Mouse (Mus musculus) MEL (cell line): ENCODE results near the gene Snap25. TPM values are rescaled to one million over a fixed set of nuclear protein-coding genes. Genes with fewer than 3 reads are reported as not detected.

ENCODE experiments used
- DNase-seq: peaks from one replicate; pipeline ENCODE4 v3.0.0; 2011; ENCODE audit warnings: low read depth, low spot score
- H3K27ac ChIP-seq: 2 replicates; pipeline ENCODE4 v1.5.1; 2012; ENCODE audit warnings: low read depth, mild to moderate bottlenecking, control low read depth, low read length, moderate library complexity; ENCODE audit not compliant: control insufficient read depth
- H3K27me3 ChIP-seq, 2 experiments: fragments of 150-350 bp in 1 of 2; sonication (generic) in 1 of 2; 2 replicates each; pipeline ENCODE4 v1.6.1; 2012; ENCODE audit warnings: low read length in 2 of 2, mild to moderate bottlenecking in 2 of 2, improper control_type of control experiment in 1 of 2, moderate library complexity in 1 of 2; ENCODE audit not compliant: insufficient read depth in 2 of 2, control insufficient read depth in 1 of 2
- H3K36me3 ChIP-seq, 2 experiments: 2 replicates each; pipeline ENCODE4 v1.6.1; 2012 to 2014; ENCODE audit warnings: low read length in 2 of 2, improper control_type of control experiment in 1 of 2, inconsistent platforms in 1 of 2, mild to moderate bottlenecking in 1 of 2; ENCODE audit not compliant: insufficient read depth in 2 of 2, control insufficient read depth in 1 of 2
- H3K4me1 ChIP-seq, 2 experiments: fragments of 150-350 bp in 1 of 2; sonication (generic) in 1 of 2; 2 replicates each; pipeline ENCODE4 v1.6.1; 2012; ENCODE audit warnings: low read length in 2 of 2, improper control_type of control experiment in 1 of 2, mild to moderate bottlenecking in 1 of 2; ENCODE audit not compliant: insufficient read depth in 2 of 2, control insufficient read depth in 1 of 2
- H3K4me3 ChIP-seq, 2 experiments: fragments of 150-350 bp in 1 of 2; sonication (generic) in 1 of 2; 2 replicates each; pipeline ENCODE4 v1.5.1; 2012; ENCODE audit warnings: low read depth in 2 of 2, low read length in 2 of 2, mild to moderate bottlenecking in 2 of 2, moderate library complexity in 2 of 2, control low read depth in 1 of 2, improper control_type of control experiment in 1 of 2; ENCODE audit not compliant: control insufficient read depth in 1 of 2, insufficient read depth in 1 of 2
- H3K79me2 ChIP-seq: 2 replicates; pipeline ENCODE4 v1.6.1; 2012; ENCODE audit warnings: mild to moderate bottlenecking, low read length, moderate library complexity; ENCODE audit not compliant: control insufficient read depth, poor library complexity, insufficient read depth
- H3K9ac ChIP-seq: 2 replicates; pipeline ENCODE4 v1.6.1; 2012; ENCODE audit warnings: low read depth, mild to moderate bottlenecking, control low read depth, low read length, moderate library complexity; ENCODE audit not compliant: control insufficient read depth, poor library complexity, severe bottlenecking
- H3K9me3 ChIP-seq: fragments of 150-350 bp; sonication (generic); replicated peaks from 2 replicates; pipeline ENCODE4 v1.6.1; 2012; ENCODE audit warnings: mild to moderate bottlenecking, low read length, improper control_type of control experiment, moderate library complexity; ENCODE audit not compliant: insufficient read depth
- BHLHE40 ChIP-seq: IDR thresholded peaks from 2 replicates; pipeline ENCODE4 v1.6.1; 2012; ENCODE audit warnings: low read depth, mild to moderate bottlenecking, inconsistent platforms, low read length, improper control_type of control experiment, borderline replicate concordance
- CHD1 ChIP-seq: IDR thresholded peaks from 2 replicates; pipeline ENCODE4 v1.6.1; 2012; ENCODE audit warnings: low read depth, mild to moderate bottlenecking, inconsistent platforms, low read length, improper control_type of control experiment
- CHD2 ChIP-seq: IDR thresholded peaks from 2 replicates; pipeline ENCODE4 v1.6.1; 2011; ENCODE audit warnings: low read length, improper control_type of control experiment
- E2F4 ChIP-seq: IDR thresholded peaks from 2 replicates; pipeline ENCODE4 v1.6.1; 2011; ENCODE audit warnings: low read depth, low read length, improper control_type of control experiment, borderline replicate concordance
- ELF1 ChIP-seq: IDR thresholded peaks from 2 replicates; pipeline ENCODE4 v1.6.1; 2014; ENCODE audit warnings: low read depth, mild to moderate bottlenecking, inconsistent platforms, low read length, improper control_type of control experiment, moderate library complexity
- EP300 ChIP-seq, 2 experiments: IDR thresholded peaks; 2 replicates each; pipeline ENCODE4 v1.6.1; 2011; ENCODE audit warnings: improper control_type of control experiment in 2 of 2, low read length in 2 of 2, low read depth in 1 of 2, mild to moderate bottlenecking in 1 of 2
- ETS1 ChIP-seq: IDR thresholded peaks from 2 replicates; pipeline ENCODE4 v1.6.1; 2012; ENCODE audit warnings: low read depth, mild to moderate bottlenecking, inconsistent platforms, low read length, improper control_type of control experiment, moderate library complexity
- GABPA ChIP-seq: IDR thresholded peaks from 2 replicates; pipeline ENCODE4 v1.6.1; 2012; ENCODE audit warnings: low read depth, mild to moderate bottlenecking, inconsistent platforms, low read length, improper control_type of control experiment, moderate library complexity
- GATA1 ChIP-seq: IDR thresholded peaks from 2 replicates; pipeline ENCODE4 v1.6.1; 2011; ENCODE audit warnings: low read depth, low read length, improper control_type of control experiment
- HCFC1 ChIP-seq: IDR thresholded peaks from 2 replicates; pipeline ENCODE4 v1.6.1; 2012; ENCODE audit warnings: low read depth, mild to moderate bottlenecking, inconsistent platforms, low read length, improper control_type of control experiment, moderate library complexity
- JUND ChIP-seq: IDR thresholded peaks from 2 replicates; pipeline ENCODE4 v1.6.1; 2011; ENCODE audit warnings: low read depth, mild to moderate bottlenecking, improper control_type of control experiment, low read length
- KAT2A ChIP-seq: conservative IDR thresholded peaks from 2 replicates; pipeline ENCODE4 v1.6.1; 2012; ENCODE audit warnings: low read depth, low read length, improper control_type of control experiment, inconsistent platforms
- MAFK ChIP-seq: IDR thresholded peaks from 2 replicates; pipeline ENCODE4 v1.6.1; 2011; ENCODE audit warnings: low read depth, mild to moderate bottlenecking, low read length, improper control_type of control experiment, borderline replicate concordance
- MYB ChIP-seq: IDR thresholded peaks from 2 replicates; pipeline ENCODE4 v1.6.1; 2011; ENCODE audit warnings: mild to moderate bottlenecking, low read depth, low read length, improper control_type of control experiment
- MYC ChIP-seq: IDR thresholded peaks from 2 replicates; pipeline ENCODE4 v1.6.1; 2011; ENCODE audit warnings: low read depth, mild to moderate bottlenecking, low read length, improper control_type of control experiment, moderate library complexity
- NELFE ChIP-seq: IDR thresholded peaks from 2 replicates; pipeline ENCODE4 v1.6.1; 2011; ENCODE audit warnings: low read depth, low read length, improper control_type of control experiment
- NRF1 ChIP-seq: IDR thresholded peaks from 2 replicates; pipeline ENCODE4 v1.6.1; 2014; ENCODE audit warnings: low read depth, mild to moderate bottlenecking, inconsistent platforms, low read length, improper control_type of control experiment, moderate library complexity; ENCODE audit not compliant: poor library complexity, insufficient read depth, severe bottlenecking
- POLR2AphosphoS2 ChIP-seq: IDR thresholded peaks from 2 replicates; pipeline ENCODE4 v1.6.1; 2011; ENCODE audit warnings: low read length, improper control_type of control experiment
- POLR2AphosphoS5 ChIP-seq: IDR thresholded peaks from 2 replicates; pipeline ENCODE4 v1.6.1; 2012; ENCODE audit warnings: low read depth, borderline replicate concordance, mild to moderate bottlenecking, inconsistent platforms, low read length, moderate library complexity, mixed read lengths
- RCOR1 ChIP-seq: IDR thresholded peaks from 2 replicates; pipeline ENCODE4 v1.6.1; 2012; ENCODE audit warnings: low read depth, mild to moderate bottlenecking, inconsistent platforms, low read length, improper control_type of control experiment
- SIN3A ChIP-seq: IDR thresholded peaks from 2 replicates; pipeline ENCODE4 v1.6.1; 2012; ENCODE audit warnings: low read length, improper control_type of control experiment, inconsistent platforms
- TAL1 ChIP-seq: IDR thresholded peaks from 2 replicates; pipeline ENCODE4 v1.6.1; 2012; ENCODE audit warnings: mild to moderate bottlenecking, inconsistent platforms, low read length, moderate library complexity, mixed read lengths
- TBP ChIP-seq: IDR thresholded peaks from 2 replicates; pipeline ENCODE4 v1.8.0; 2011; ENCODE audit warnings: low read depth, low read length, improper control_type of control experiment
- TCF12 ChIP-seq: IDR thresholded peaks from 2 replicates; pipeline ENCODE4 v1.6.1; 2014; ENCODE audit warnings: low read depth, mild to moderate bottlenecking, inconsistent platforms, low read length, improper control_type of control experiment, moderate library complexity
- UBTF ChIP-seq: IDR thresholded peaks from 2 replicates; pipeline ENCODE4 v1.6.1; 2012; ENCODE audit warnings: low read depth, mild to moderate bottlenecking, inconsistent platforms, low read length, improper control_type of control experiment, moderate library complexity, borderline replicate concordance; ENCODE audit not compliant: insufficient read depth
- USF1 ChIP-seq: IDR thresholded peaks from 2 replicates; pipeline ENCODE4 v1.6.1; 2014; ENCODE audit warnings: low read depth, mild to moderate bottlenecking, inconsistent platforms, low read length, improper control_type of control experiment, moderate library complexity
- USF2 ChIP-seq, 2 experiments: IDR thresholded peaks; 2 replicates each; pipeline ENCODE4 v1.6.1; 2011 to 2012; ENCODE audit warnings: improper control_type of control experiment in 2 of 2, low read length in 2 of 2, borderline replicate concordance in 1 of 2, inconsistent platforms in 1 of 2, low read depth in 1 of 2, mild to moderate bottlenecking in 1 of 2; ENCODE audit not compliant: insufficient read depth in 1 of 2
- ZNF384 ChIP-seq: IDR thresholded peaks from 2 replicates; pipeline ENCODE4 v1.6.1; 2012; ENCODE audit warnings: low read depth, mild to moderate bottlenecking, inconsistent platforms, low read length, improper control_type of control experiment
- polyA plus RNA-seq, 2 experiments: library from polyadenylated mRNA; stranded (reverse) in 1 of 2; unstranded in 1 of 2; fragments of >175 nt in 1 of 2; fragments of >200 nt in 1 of 2; gene quantifications; 2 replicates each; pipeline versions ENCODE4 v1.2.1 to v1.2.4; 2012; ENCODE audit warnings: low replicate concordance in 2 of 2, low read depth in 1 of 2; ENCODE audit not compliant: insufficient read length in 2 of 2, insufficient read depth in 1 of 2, missing spikeins in 1 of 2
- total RNA-seq: library from RNA; depleted of rRNA; stranded (reverse); fragments of 300-350 nt; gene quantifications from 2 replicates; pipeline ENCODE4 v1.2.3, GENCODE M21; 2012

The Snap25 gene
- total and polyA plus RNA-seq, 3 experiments, result not detected

GRCm38 (mm10) chr2:136687316-136687715, 25.9 kb upstream of the Snap25 start:
- Histone ChIP-seq H3K9me3 (no peaks in the 10 kb centered on the region), H3K36me3 (no peaks in the 10 kb centered on the region), H3K27me3 (no peaks in the 10 kb centered on the region), H3K27ac (no peak overlapping the region), H3K9ac (no peak overlapping the region), H3K4me3 (no peak overlapping the region), H3K79me2 (no peaks in the 10 kb centered on the region), H3K4me1 (no peaks in the 10 kb centered on the region)
- no peak for DNase-seq
- no peak for TF ChIP-seq USF1
- no peak for TF ChIP-seq MYC
- no peak for TF ChIP-seq KAT2A
- no peak for TF ChIP-seq POLR2AphosphoS2
- TF ChIP-seq NRF1, result no peak
- no peak for TF ChIP-seq E2F4
- no peak for TF ChIP-seq GABPA
- TF ChIP-seq USF2 (IDR thresholded peaks at IDR 0.05; ENCODE audit: borderline replicate concordance in 1 of 2, insufficient read depth in 1 of 2, low read depth in 1 of 2, low read length in 2 of 2), result no peak
- TF ChIP-seq ELF1, result no peak
- no peak for TF ChIP-seq EP300 (IDR thresholded peaks at IDR 0.05; ENCODE audit: low read depth in 1 of 2, low read length in 2 of 2)
- no peak for TF ChIP-seq GATA1
- TF ChIP-seq MYB, result no peak
- no peak for TF ChIP-seq ZNF384
- TF ChIP-seq JUND, result no peak
- no peak for TF ChIP-seq MAFK
- no peak for TF ChIP-seq UBTF

GRCm38 (mm10) chr2:136689476-136689875, 23.8 kb upstream of the Snap25 start:
- H3K36me3 ChIP-seq, result no peaks in the 10 kb centered on the region
- no peak overlapping the region for H3K4me3 ChIP-seq
- DNase-seq, result no peak
- H3K27ac ChIP-seq, result no peak overlapping the region
- no peaks in the 10 kb centered on the region for H3K9me3 ChIP-seq
- TF ChIP-seq EP300 (IDR thresholded peaks at IDR 0.05; ENCODE audit: low read depth in 1 of 2, low read length in 2 of 2) (no peak), POLR2AphosphoS5 (no peak), TCF12 (no peak), BHLHE40 (no peak), TAL1 (no peak), TBP (no peak), RCOR1 (no peak), E2F4 (no peak), CHD1 (no peak), CHD2 (no peak), SIN3A (no peak), MYC (no peak), JUND (no peak), HCFC1 (no peak), MYB (no peak), USF2 (IDR thresholded peaks at IDR 0.05; ENCODE audit: borderline replicate concordance in 1 of 2, insufficient read depth in 1 of 2, low read depth in 1 of 2, low read length in 2 of 2) (no peak), NELFE (no peak), POLR2AphosphoS2 (no peak), ELF1 (no peak), ETS1 (no peak)
- TF ChIP-seq, all 39 proteins: peak for 0
- Histone ChIP-seq H3K4me1 (no peaks in the 10 kb centered on the region), H3K79me2 (no peaks in the 10 kb centered on the region), H3K9ac (no peak overlapping the region), H3K27me3 (no peaks in the 10 kb centered on the region)
